Mouse (Mus musculus) kidney, embryonic 16.5 days (tissue): ENCODE measurements at regions not wholly inside any gene's neighbourhood (a gene's known extent, or its start where the extent isn't known, plus 50 kb on each side); places are given as distances from the start of the nearest gene placed in this dataset.
"Not testable (repeated sequence)": the region's sequence is repeated elsewhere in the genome, so short reads cannot be mapped to it uniquely, and the experiment has no call there.

Source experiments
- ATAC-seq: fragments of 200-750 bp; cut with Nextera tagmentation; 2 replicates; pipeline ENCODE4 v1.8.0; 2017; ENCODE audit warnings: moderate TSS enrichment; ENCODE audit not compliant: low FRiP score, low TSS enrichment
- H3K27ac ChIP-seq: fragments of 300-500 bp; sonication (generic); 2 replicates; pipeline ENCODE4 v1.5.1; 2014; ENCODE audit warnings: low read length
- H3K27me3 ChIP-seq: fragments of 300-500 bp; sonication (generic); 2 replicates; pipeline ENCODE4 v1.6.1; 2014; ENCODE audit warnings: low read length, control low read depth, mixed read lengths; ENCODE audit not compliant: insufficient read depth
- H3K36me3 ChIP-seq: fragments of 300-500 bp; sonication (generic); 2 replicates; pipeline ENCODE4 v1.6.1; 2014; ENCODE audit warnings: low read length, control low read depth, mixed read lengths; ENCODE audit not compliant: insufficient read depth
- H3K4me1 ChIP-seq: fragments of 300-500 bp; sonication (generic); 2 replicates; pipeline ENCODE4 v1.6.1; 2014; ENCODE audit warnings: low read length, control low read depth, mixed read lengths; ENCODE audit not compliant: insufficient read depth
- H3K4me2 ChIP-seq: fragments of 300-500 bp; sonication (generic); replicated peaks from 2 replicates; pipeline ENCODE4 v1.6.1; 2014; ENCODE audit warnings: low read depth, low read length
- H3K4me3 ChIP-seq: fragments of 300-500 bp; sonication (generic); 2 replicates; pipeline ENCODE4 v1.5.1; 2014; ENCODE audit warnings: mild to moderate bottlenecking, low read length
- H3K9ac ChIP-seq: fragments of 300-500 bp; sonication (generic); replicated peaks from 2 replicates; pipeline ENCODE4 v1.6.1; 2014; ENCODE audit warnings: low read length
- H3K9me3 ChIP-seq: fragments of 300-500 bp; sonication (generic); 2 replicates; pipeline ENCODE4 v1.6.1; 2016; ENCODE audit warnings: low read length, control low read depth

DNA sequence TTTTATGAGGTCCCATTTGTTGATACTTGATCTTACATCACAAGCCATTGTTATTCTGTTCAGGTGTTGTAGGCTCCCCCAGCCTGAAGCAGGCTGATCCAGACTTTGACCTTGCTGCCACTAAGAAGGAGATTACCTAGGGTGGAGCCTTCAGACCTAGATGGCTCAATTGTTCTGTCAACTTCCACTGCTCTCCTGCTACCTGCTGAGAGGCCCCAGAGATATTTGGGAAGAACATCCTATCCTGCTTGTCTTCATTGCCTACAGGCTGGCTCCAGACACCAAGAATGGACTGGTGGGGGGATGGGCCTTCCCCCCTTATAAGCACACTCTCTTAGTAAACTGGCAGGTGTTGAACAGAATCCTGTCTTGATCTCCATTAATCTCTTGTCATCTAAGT is 845.9 kb downstream of the Cetn3 start:
- not testable (repeated sequence) for H3K36me3 ChIP-seq, H3K27ac ChIP-seq, H3K9ac ChIP-seq, H3K9me3 ChIP-seq, ATAC-seq, H3K27me3 ChIP-seq, H3K4me2 ChIP-seq, H3K4me1 ChIP-seq, H3K4me3 ChIP-seq
